Mouse (Mus musculus): ENCODE results near the gene Mettl23. TPM values are rescaled to one million over a fixed set of nuclear protein-coding genes. Genes with fewer than 3 reads are reported as not detected.
"Not testable (repeated sequence)": the region's sequence is repeated elsewhere in the genome, so short reads cannot be mapped to it uniquely, and the experiment has no call there.

Gene Mettl23
- polyA plus RNA-seq, 1 experiment from 2014 or later = 56.9 TPM

DNA sequence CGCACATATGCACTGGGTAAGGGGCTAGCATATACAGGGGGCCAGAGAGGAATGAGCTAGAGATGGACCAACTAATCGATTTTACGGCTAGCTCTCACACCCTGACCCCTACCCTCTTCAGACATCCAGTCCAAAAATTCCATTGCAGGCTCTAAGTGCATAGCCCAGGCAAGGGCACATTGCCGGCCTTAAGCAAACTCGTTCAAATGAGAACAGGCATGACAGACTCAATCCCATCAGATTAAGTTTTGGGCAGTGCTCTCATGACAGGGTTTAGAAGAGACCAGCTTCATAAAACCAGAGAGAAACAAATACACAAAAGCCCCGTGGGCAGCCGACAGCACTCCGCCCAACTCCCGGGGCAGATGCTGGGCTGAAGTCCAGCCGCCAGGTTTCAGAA is 20.9 kb upstream of the Mettl23 start:
- H3K27me3 ChIP-seq (replicated peaks; ENCODE audit: low read depth, poor library complexity, severe bottlenecking) = no peaks in the 10 kb centered on the region; the same call in 1 of the 2 replicates
- no peak for DNase-seq (ENCODE audit: low spot score)
- peaks cover 67% of the 10 kb centered on the region for H3K4me1 ChIP-seq
- H3K4me3 ChIP-seq = 0 out of 2 replicates have a peak overlapping the region, but pooled peaks have one; percentile 3
- 71% methylated on average over 10 of the region's 10 CpGs for WGBS
- no peak overlapping the region for H3K27ac ChIP-seq (replicated peaks)
- peaks cover 3% of the 10 kb centered on the region; the same call in 1 of the 2 replicates for H3K36me3 ChIP-seq (replicated peaks)
- no peaks in the 10 kb centered on the region for H3K9me3 ChIP-seq

- Histone ChIP-seq H3K27me3 (replicated peaks; ENCODE audit: low read depth, poor library complexity, severe bottlenecking) (no peaks in the 10 kb centered on the region; the same call in 1 of the 2 replicates), H3K36me3 (replicated peaks) (peaks cover 3% of the 10 kb centered on the region; the same call in 1 of the 2 replicates), H3K4me1 (peaks cover 70% of the 10 kb centered on the region), H3K27ac (replicated peaks) (no peak overlapping the region), H3K9me3 (no peaks in the 10 kb centered on the region), H3K4me3 (no peak overlapping the region)
- 93% methylated on average over 10 of the region's 10 CpGs for WGBS
- no peak for DNase-seq (ENCODE audit: low spot score)
These were observed 20.5 kb upstream of the Mettl23 start for GRCm38 (mm10) chr11:116822626-116823025.

DNA sequence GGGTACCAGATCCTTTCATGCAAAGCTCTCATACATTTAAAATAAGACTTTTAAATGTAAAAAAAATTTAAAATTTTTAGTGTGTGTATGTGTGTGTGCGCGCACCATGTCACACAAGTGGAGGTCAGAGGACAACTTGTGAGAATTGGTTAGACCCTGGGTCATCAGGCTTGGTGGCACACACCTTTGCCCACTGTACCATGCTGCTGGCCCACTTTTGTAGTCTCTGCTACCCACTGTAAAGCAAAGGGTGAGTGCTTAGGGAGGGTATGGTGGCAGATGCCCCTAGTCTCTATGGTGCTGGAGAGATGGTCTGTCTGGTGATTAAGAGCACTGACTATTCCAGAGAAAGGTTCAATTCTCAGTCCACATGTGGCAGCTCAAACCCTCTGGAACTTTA is 19.8 kb upstream of the Mettl23 start:
- Histone ChIP-seq H3K4me1 (peaks cover 76% of the 10 kb centered on the region), H3K4me3 (no peak overlapping the region), H3K27me3 (replicated peaks; ENCODE audit: low read depth, poor library complexity, severe bottlenecking) (no peaks in the 10 kb centered on the region; the same call in 1 of the 2 replicates), H3K36me3 (replicated peaks) (peaks cover 3% of the 10 kb centered on the region; the same call in 1 of the 2 replicates), H3K9me3 (no peaks in the 10 kb centered on the region), H3K27ac (replicated peaks) (no peak overlapping the region)
- DNase-seq (ENCODE audit: low spot score) = no peak
- 97% methylated on average over 2 of the region's 2 CpGs for WGBS

GRCm38 (mm10) chr11:116823885-116824284 is 19.2 kb upstream of the Mettl23 start:
- H3K9me3 ChIP-seq; H3K36me3 ChIP-seq (replicated peaks); H3K4me3 ChIP-seq; H3K27ac ChIP-seq (replicated peaks); H3K27me3 ChIP-seq (replicated peaks; ENCODE audit: low read depth, poor library complexity, severe bottlenecking); DNase-seq (ENCODE audit: low spot score): not testable (repeated sequence)
- H3K4me1 ChIP-seq = peaks cover 79% of the 10 kb centered on the region
- WGBS = 96% methylated on average over 10 of the region's 10 CpGs

GRCm38 (mm10) chr11:116825230-116825629 is 17.8 kb upstream of the Mettl23 start:
- H3K4me3 ChIP-seq = peak overlapping the region; percentile 16; the same call in 1 of the 2 replicates

DNA sequence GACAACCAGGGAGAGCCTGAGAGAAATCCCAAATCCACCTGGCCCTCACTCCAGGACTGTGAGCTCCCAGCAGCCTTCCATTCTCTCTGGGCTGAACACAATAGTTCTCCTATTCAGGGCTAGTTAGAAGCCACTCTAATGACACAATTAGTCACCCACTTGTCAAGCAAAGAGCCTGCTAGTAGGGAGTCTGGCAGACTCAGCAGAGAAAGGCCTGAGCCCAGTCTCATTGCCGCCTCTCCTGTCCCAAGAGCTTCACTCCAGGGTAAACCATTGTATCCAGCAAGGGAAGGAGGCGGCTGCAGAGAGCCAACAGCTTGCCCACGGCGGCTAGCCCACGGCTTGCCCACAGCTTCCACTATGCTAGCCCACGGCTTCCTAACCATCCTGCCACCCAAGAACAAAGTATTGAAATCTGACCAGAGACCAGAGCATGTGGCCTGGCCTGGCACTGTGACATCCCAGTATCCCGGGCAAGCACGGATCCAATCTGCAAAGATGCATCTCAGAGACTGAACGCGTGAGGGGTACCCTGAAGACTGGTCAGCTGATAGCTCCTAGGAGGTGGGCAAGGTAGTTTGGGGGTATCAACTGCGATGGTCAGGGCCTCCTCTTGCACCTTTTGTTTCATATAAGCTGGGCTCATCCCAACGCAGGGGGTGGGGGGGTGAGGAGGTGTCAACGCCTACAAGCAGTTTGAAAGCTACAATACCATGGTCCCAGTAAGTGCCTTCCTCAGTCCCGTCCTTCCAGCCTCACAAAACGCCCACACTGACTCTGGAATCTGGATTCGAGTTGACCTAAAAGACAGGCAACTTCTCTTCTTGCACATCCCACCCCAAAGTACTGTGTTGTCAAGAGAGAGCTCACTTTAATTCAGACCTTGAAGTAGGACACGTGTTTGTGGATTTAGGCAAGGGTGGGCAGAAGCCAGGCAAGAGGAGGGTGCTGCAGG is 16.3 kb upstream of the Mettl23 start:
- 18% methylated on average over 17 of the region's 17 CpGs for WGBS
- H3K27me3 ChIP-seq (replicated peaks; ENCODE audit: low read depth, poor library complexity, severe bottlenecking) = no peaks in the 10 kb centered on the region; the same call in 1 of the 2 replicates
- H3K27ac ChIP-seq (replicated peaks) = peak overlapping the region; percentile 90
- H3K9me3 ChIP-seq = no peaks in the 10 kb centered on the region
- H3K4me3 ChIP-seq = peak overlapping the region; percentile 86
- H3K36me3 ChIP-seq (replicated peaks) = peaks cover 12% of the 10 kb centered on the region
- peaks cover 58% of the 10 kb centered on the region for H3K4me1 ChIP-seq
- no peak for DNase-seq (ENCODE audit: low spot score)

More at GRCm38 (mm10) chr11:116825230-116825629, 17.8 kb upstream of the Mettl23 start:
- H3K27me3 ChIP-seq (replicated peaks; ENCODE audit: low read depth, poor library complexity, severe bottlenecking) = no peaks in the 10 kb centered on the region; the same call in 1 of the 2 replicates
- peaks cover 74% of the 10 kb centered on the region for H3K4me1 ChIP-seq
- DNase-seq (ENCODE audit: low spot score) = no peak
- peaks cover 3% of the 10 kb centered on the region; the same call in 1 of the 2 replicates for H3K36me3 ChIP-seq (replicated peaks)
- H3K27ac ChIP-seq (replicated peaks) = peak overlapping the region; percentile 31
- WGBS = 57% methylated on average over 5 of the region's 5 CpGs
- no peaks in the 10 kb centered on the region for H3K9me3 ChIP-seq

DNA sequence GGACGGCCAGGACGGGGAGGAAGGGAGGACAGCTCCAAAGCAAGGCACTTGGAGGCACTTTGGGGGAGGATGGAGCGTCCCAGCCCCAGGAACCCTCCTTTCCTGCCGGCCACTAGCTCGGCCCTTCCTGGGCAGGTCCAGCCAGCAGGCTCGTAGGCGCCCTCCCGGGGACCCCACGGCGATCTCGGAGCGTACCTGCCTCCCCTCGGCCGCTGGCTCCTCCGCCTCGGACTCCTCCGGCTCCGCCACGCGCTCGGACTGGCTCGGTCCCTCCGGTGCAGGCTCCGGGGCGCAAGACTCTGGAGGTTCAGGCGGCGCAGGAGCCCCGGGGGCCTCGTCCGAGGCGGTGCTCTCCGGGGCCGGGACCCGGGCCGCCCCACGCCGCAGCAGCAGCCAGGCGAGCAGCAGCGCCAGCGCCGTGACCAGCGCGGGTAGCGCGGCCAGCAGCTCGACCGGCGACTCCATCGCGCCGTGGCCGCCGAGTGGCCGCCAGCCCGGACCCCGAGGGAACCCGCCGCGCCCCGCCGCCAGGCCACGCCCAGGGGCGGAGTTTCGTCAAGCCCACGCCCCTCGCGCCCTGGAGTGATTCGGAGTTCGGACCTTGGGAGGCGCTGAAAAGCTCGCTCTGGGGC is 15.4 kb upstream of the Mettl23 start, which contains the start of gene Mxra7:
Gene Mxra7, minus strand, starts transcription at position 513 of the 632 bp plus-strand sequence.
- DNase-seq (ENCODE audit: low spot score) = peak; percentile 90
- Histone ChIP-seq H3K4me1 (peaks cover 55% of the 10 kb centered on the region), H3K27ac (replicated peaks) (peak within 1 kb of the TSS; percentile 90), H3K27me3 (replicated peaks; ENCODE audit: low read depth, poor library complexity, severe bottlenecking) (no peaks in the 10 kb centered on the region; the same call in 1 of the 2 replicates), H3K4me3 (peak within 1 kb of the TSS; percentile 86), H3K9me3 (no peaks in the 10 kb centered on the region), H3K36me3 (replicated peaks) (peaks cover 14% of the 10 kb centered on the region)
- WGBS = 1% methylated on average over 71 of the region's 71 CpGs

DNA sequence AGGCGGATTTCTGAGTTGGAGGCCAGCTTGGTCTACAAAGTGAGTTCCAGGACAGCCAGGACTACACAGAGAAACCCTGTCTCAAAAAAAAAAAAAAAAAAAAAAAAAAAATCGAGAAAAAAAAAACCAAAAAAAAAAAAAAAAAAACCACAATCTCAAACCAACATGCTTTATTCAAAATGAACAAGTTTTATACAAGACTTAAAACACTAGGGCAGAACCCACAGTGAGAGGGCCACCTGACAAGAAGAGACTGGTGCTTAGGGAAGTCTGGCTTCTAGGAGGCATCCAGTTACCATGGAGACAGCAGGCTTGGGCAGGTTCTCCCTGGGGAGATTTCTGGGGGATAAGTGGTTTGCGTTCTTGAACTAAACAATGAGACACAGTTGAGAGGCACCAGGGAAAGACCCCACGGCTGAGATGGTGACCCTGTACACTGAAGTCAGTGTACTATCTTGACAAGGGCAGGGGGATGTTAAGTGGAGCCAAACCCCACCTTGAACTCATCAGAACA is 10.8 kb upstream of the Mettl23 start:
- H3K27me3 ChIP-seq (replicated peaks; ENCODE audit: low read depth, poor library complexity, severe bottlenecking) = no peaks in the 10 kb centered on the region
- WGBS = 24% methylated on average over 4 of the region's 4 CpGs
- H3K27ac ChIP-seq (replicated peaks) = peak overlapping the region; percentile 66; the same call in 1 of the 2 replicates
- H3K4me1 ChIP-seq = peaks cover 44% of the 10 kb centered on the region
- H3K9me3 ChIP-seq = no peaks in the 10 kb centered on the region
- peaks cover 57% of the 10 kb centered on the region for H3K36me3 ChIP-seq (replicated peaks)
- peak; percentile 65 for DNase-seq (ENCODE audit: low spot score)
- H3K4me3 ChIP-seq = no peak overlapping the region

DNA sequence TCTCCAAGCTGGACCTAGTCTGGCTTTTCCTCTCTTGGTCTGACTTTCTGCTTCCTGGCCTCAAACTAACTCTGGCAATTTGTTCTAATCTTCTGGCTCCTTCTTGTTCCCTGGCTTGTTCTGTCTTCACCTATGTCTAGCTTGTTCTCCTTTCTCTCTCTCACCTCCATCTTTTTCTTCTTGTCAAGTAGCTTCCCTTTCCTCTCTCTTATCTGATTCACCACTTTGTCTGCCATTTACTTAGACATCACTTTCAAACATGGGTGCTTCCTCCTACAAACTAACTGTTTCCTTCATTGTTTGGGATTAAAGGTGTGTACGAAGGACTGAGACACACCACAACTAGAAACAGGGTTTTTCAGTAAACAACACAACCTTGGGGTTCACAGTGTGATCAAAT is 8.1 kb upstream of the Mettl23 start:
- DNase-seq (ENCODE audit: low spot score) = no peak
- Histone ChIP-seq H3K9me3 (no peaks in the 10 kb centered on the region), H3K4me3 (no peak overlapping the region), H3K27ac (replicated peaks) (no peak overlapping the region), H3K27me3 (replicated peaks; ENCODE audit: low read depth, poor library complexity, severe bottlenecking) (no peaks in the 10 kb centered on the region), H3K36me3 (replicated peaks) (peaks cover 84% of the 10 kb centered on the region), H3K4me1 (peaks cover 30% of the 10 kb centered on the region)
- WGBS = 95% methylated on average over 1 of the region's 1 CpGs

GRCm38 (mm10) chr11:116836283-116836682 is 6.8 kb upstream of the Mettl23 start:
- 88% methylated on average over 4 of the region's 4 CpGs for WGBS
- no peak for DNase-seq (ENCODE audit: low spot score)
- Histone ChIP-seq H3K4me1 (peaks cover 43% of the 10 kb centered on the region), H3K4me3 (no peak overlapping the region), H3K9me3 (no peaks in the 10 kb centered on the region), H3K27me3 (replicated peaks; ENCODE audit: low read depth, poor library complexity, severe bottlenecking) (no peaks in the 10 kb centered on the region), H3K36me3 (replicated peaks) (peaks cover 91% of the 10 kb centered on the region), H3K27ac (replicated peaks) (no peak overlapping the region)

- no peak for DNase-seq (ENCODE audit: low spot score)
- Histone ChIP-seq H3K9me3 (no peaks in the 10 kb centered on the region), H3K27me3 (replicated peaks; ENCODE audit: low read depth, poor library complexity, severe bottlenecking) (no peaks in the 10 kb centered on the region), H3K4me1 (peaks cover 50% of the 10 kb centered on the region), H3K36me3 (replicated peaks) (peaks cover 93% of the 10 kb centered on the region), H3K4me3 (no peak overlapping the region), H3K27ac (replicated peaks) (no peak overlapping the region)
- WGBS = 94% methylated on average over 10 of the region's 10 CpGs
These were observed 5.6 kb upstream of the Mettl23 start for GRCm38 (mm10) chr11:116837441-116837840.

- DNase-seq (ENCODE audit: low spot score) = no peak
- Histone ChIP-seq H3K27ac (replicated peaks) (no peak overlapping the region), H3K4me3 (0 out of 2 replicates have a peak overlapping the region, but pooled peaks have one; percentile 5), H3K27me3 (replicated peaks; ENCODE audit: low read depth, poor library complexity, severe bottlenecking) (no peaks in the 10 kb centered on the region), H3K9me3 (no peaks in the 10 kb centered on the region), H3K4me1 (peaks cover 50% of the 10 kb centered on the region), H3K36me3 (replicated peaks) (peaks cover 79% of the 10 kb centered on the region)
- WGBS = 89% methylated on average over 14 of the region's 14 CpGs
These were observed 4.1 kb upstream of the Mettl23 start for GRCm38 (mm10) chr11:116838936-116839335.
